Mouse (Mus musculus) CH12.LX (cell line): Measurements from ENCODE around the gene Marveld1. TPM values are rescaled to one million over a fixed set of nuclear protein-coding genes. Genes with fewer than 3 reads are reported as not detected.

Source experiments
- DNase-seq: peaks from one replicate; pipeline ENCODE4 v3.0.0-alpha.2; 2013; ENCODE audit errors: extremely low read depth
- H3K27ac ChIP-seq: 2 replicates; pipeline ENCODE4 v1.5.1; 2012; ENCODE audit warnings: low read depth, mild to moderate bottlenecking, control low read depth, moderate library complexity; ENCODE audit not compliant: insufficient read depth
- H3K27me3 ChIP-seq: replicated peaks from 2 replicates; pipeline ENCODE3; 2012; ENCODE audit warnings: inconsistent platforms
- H3K36me3 ChIP-seq, 2 experiments: replicated peaks in 1 of 2; 2 replicates each; pipeline versions ENCODE3 to v1.6.1; 2012; ENCODE audit warnings: inconsistent platforms in 1 of 2, low read length in 1 of 2, mild to moderate bottlenecking in 1 of 2, mixed read lengths in 1 of 2, moderate library complexity in 1 of 2; ENCODE audit not compliant: control insufficient read depth in 1 of 2, insufficient read depth in 1 of 2
- H3K4me1 ChIP-seq, 2 experiments: 2 replicates each; pipeline ENCODE4 v1.6.1; 2012; ENCODE audit warnings: inconsistent platforms in 1 of 2, moderate library complexity in 1 of 2; ENCODE audit not compliant: insufficient read depth in 2 of 2, control insufficient read depth in 1 of 2
- H3K4me2 ChIP-seq: 2 replicates; pipeline ENCODE4 v1.6.1; 2012; ENCODE audit warnings: low read depth, mild to moderate bottlenecking, control low read depth; ENCODE audit not compliant: poor library complexity, insufficient read depth, severe bottlenecking
- H3K4me3 ChIP-seq, 3 experiments: fragments of 150-350 bp in 1 of 3; sonication (generic) in 1 of 3; replicated peaks in 1 of 3; 2 replicates each; pipeline versions ENCODE3 to v1.5.1; 2011 to 2012; ENCODE audit warnings: low read depth in 2 of 3, low read length in 2 of 3, mild to moderate bottlenecking in 2 of 3, moderate library complexity in 2 of 3, control low read depth in 1 of 3, improper control_type of control experiment in 1 of 3, inconsistent platforms in 1 of 3, mixed read lengths in 1 of 3; ENCODE audit not compliant: poor library complexity in 1 of 3
- H3K79me2 ChIP-seq: replicated peaks from 2 replicates; pipeline ENCODE4 v1.6.1; 2012; ENCODE audit warnings: mild to moderate bottlenecking, moderate library complexity; ENCODE audit not compliant: control insufficient read depth, poor library complexity, insufficient read depth, severe bottlenecking; ENCODE audit errors: extremely low read depth
- H3K9ac ChIP-seq: 2 replicates; pipeline ENCODE4 v1.6.1; 2012; ENCODE audit warnings: low read depth, mild to moderate bottlenecking, control low read depth, moderate library complexity; ENCODE audit not compliant: insufficient read depth
- H3K9me3 ChIP-seq: replicated peaks from 2 replicates; pipeline ENCODE3; 2012; ENCODE audit warnings: low read length, inconsistent platforms, mixed read lengths
- BHLHE40 ChIP-seq: IDR thresholded peaks from 2 replicates; pipeline ENCODE4 v1.6.1; 2011; ENCODE audit warnings: mild to moderate bottlenecking, low read depth, low read length, improper control_type of control experiment
- ETS1 ChIP-seq: conservative IDR thresholded peaks from 2 replicates; pipeline ENCODE4 v1.6.1; 2012; ENCODE audit warnings: low read depth, mild to moderate bottlenecking, inconsistent platforms, low read length, improper control_type of control experiment, moderate library complexity
- GABPA ChIP-seq: IDR thresholded peaks from 2 replicates; pipeline ENCODE4 v1.6.1; 2012; ENCODE audit warnings: low read depth, low read length, improper control_type of control experiment, inconsistent platforms; ENCODE audit not compliant: insufficient replicate concordance
- JUND ChIP-seq: conservative IDR thresholded peaks from 2 replicates; pipeline ENCODE4 v1.6.1; 2011; ENCODE audit warnings: low read depth, low read length, improper control_type of control experiment
- MAZ ChIP-seq: IDR thresholded peaks from 2 replicates; pipeline ENCODE4 v1.6.1; 2012; ENCODE audit warnings: low read depth, mild to moderate bottlenecking, inconsistent platforms, low read length, improper control_type of control experiment, moderate library complexity
- MEF2A ChIP-seq: IDR thresholded peaks from 2 replicates; pipeline ENCODE4 v1.6.1; 2014; ENCODE audit warnings: low read depth, mild to moderate bottlenecking, inconsistent platforms, low read length, improper control_type of control experiment, borderline replicate concordance
- NRF1 ChIP-seq: IDR thresholded peaks from 2 replicates; pipeline ENCODE4 v1.6.1; 2014; ENCODE audit warnings: low read depth, mild to moderate bottlenecking, inconsistent platforms, low read length, improper control_type of control experiment, moderate library complexity
- PAX5 ChIP-seq: IDR thresholded peaks from 2 replicates; pipeline ENCODE4 v1.6.1; 2012; ENCODE audit warnings: low read length, inconsistent platforms, mixed read lengths
- RCOR1 ChIP-seq: conservative IDR thresholded peaks from 2 replicates; pipeline ENCODE4 v1.6.1; 2012; ENCODE audit warnings: low read depth, mild to moderate bottlenecking, inconsistent platforms, low read length, improper control_type of control experiment
- SIN3A ChIP-seq: IDR thresholded peaks from 2 replicates; pipeline ENCODE4 v1.6.1; 2012; ENCODE audit warnings: low read length, improper control_type of control experiment, inconsistent platforms
- TBP ChIP-seq: conservative IDR thresholded peaks from 2 replicates; pipeline ENCODE4 v1.6.1; 2011; ENCODE audit warnings: low read depth, low read length, improper control_type of control experiment
- ZKSCAN1 ChIP-seq: IDR thresholded peaks from 2 replicates; pipeline ENCODE4 v1.6.1; 2012; ENCODE audit warnings: low read depth, inconsistent platforms, low read length, improper control_type of control experiment, borderline replicate concordance
- ZNF384 ChIP-seq: IDR thresholded peaks from 2 replicates; pipeline ENCODE4 v1.6.1; 2012; ENCODE audit warnings: low read depth, low read length, improper control_type of control experiment, inconsistent platforms
- dilution Hi-C: fragments of 300-500 bp; cut with MboI; formaldehyde crosslinking; loops from 2 replicates; pipeline ENCODE4 v1.14.3; 2020; ENCODE audit warnings: low sequenced_read_pairs; ENCODE audit not compliant: extremely low pct_unique_long_range_greater_than_20kb, extremely low pct_ligation_motif_present
- in situ Hi-C: fragments of 300-500 bp; cut with MboI; formaldehyde crosslinking; loops from 3 replicates; pipeline ENCODE4 v1.14.3; 2019; ENCODE audit warnings: low sequenced_read_pairs, low pct_ligation_motif_present, low pct_unique_long_range_greater_than_20kb, mixed read lengths
- polyA plus RNA-seq: library from polyadenylated mRNA; unstranded; fragments of >175 nt; gene quantifications from 2 replicates; pipeline ENCODE4 v1.2.1, GENCODE M21; 2012; ENCODE audit warnings: low read depth; ENCODE audit not compliant: insufficient read length
- total RNA-seq, 2 experiments: library from RNA; depleted of rRNA; stranded (reverse); fragments of 300-350 nt in 1 of 2; fragments of >200 nt in 1 of 2; gene quantifications; 2 replicates each; pipeline ENCODE4 v1.2.3; 2012 to 2014

Marveld1 gene
- total and polyA plus RNA-seq, 3 experiments: 0.07 TPM; not detected in 2

DNA sequence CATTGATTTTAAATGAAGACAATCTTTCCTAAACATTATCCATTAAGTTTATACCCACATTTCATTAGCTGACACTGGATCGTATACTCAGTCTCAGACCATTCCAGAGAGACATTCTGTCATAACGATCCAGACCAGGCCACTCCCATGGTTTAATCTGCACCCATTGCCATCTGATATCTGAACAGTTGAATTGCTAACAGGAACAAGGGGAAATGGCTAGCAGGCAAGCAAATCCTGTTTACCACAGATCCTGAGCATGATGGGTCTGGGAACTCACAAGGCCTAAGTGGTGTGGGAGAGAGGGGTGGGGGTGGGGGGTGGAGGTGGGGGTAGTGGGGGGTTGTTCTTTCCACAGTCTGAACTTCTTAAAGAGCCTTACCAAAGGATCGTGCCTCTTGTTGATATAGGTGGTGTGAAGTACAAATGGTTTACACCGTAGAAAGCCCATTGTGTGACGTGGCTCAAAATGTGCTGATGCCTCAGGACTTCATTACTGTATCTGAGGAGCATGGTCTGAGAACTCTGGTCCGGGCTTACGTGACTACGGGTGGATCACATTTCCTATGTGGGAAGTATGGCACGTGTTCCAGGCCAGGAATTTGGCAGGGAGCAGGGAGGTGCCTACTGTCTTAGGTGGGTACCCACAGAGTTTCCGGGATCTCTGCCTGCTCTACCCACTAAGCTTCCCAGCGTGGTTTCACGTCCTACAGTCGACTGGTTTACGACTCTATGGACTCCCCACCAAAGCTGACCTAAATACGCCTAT, 8.5 kb upstream of the Marveld1 start:
- TF ChIP-seq ETS1: no peak
- no peak for TF ChIP-seq PAX5
- no peak for TF ChIP-seq ZKSCAN1
- TF ChIP-seq GABPA: no peak
- TF ChIP-seq JUND: no peak
- TF ChIP-seq SIN3A: no peak
- TF ChIP-seq NRF1: no peak
- TF ChIP-seq RCOR1: no peak
- DNase-seq: no peak
- Histone ChIP-seq H3K79me2 (no peaks in the 10 kb centered on the region), H3K9ac (no peak overlapping the region), H3K9me3 (no peaks in the 10 kb centered on the region), H3K36me3 (no peaks in the 10 kb centered on the region), H3K27me3 (no peaks in the 10 kb centered on the region), H3K4me2 (no peak overlapping the region), H3K4me1 (peaks cover 3 to 16% of the 10 kb centered on the region in 2 experiments; a peak in 2 of 4 replicates), H3K4me3 (no peak overlapping the region), H3K27ac (no peak overlapping the region)
- dilution Hi-C loops (no loop called here), in situ Hi-C loops (no loop called here)

DNA sequence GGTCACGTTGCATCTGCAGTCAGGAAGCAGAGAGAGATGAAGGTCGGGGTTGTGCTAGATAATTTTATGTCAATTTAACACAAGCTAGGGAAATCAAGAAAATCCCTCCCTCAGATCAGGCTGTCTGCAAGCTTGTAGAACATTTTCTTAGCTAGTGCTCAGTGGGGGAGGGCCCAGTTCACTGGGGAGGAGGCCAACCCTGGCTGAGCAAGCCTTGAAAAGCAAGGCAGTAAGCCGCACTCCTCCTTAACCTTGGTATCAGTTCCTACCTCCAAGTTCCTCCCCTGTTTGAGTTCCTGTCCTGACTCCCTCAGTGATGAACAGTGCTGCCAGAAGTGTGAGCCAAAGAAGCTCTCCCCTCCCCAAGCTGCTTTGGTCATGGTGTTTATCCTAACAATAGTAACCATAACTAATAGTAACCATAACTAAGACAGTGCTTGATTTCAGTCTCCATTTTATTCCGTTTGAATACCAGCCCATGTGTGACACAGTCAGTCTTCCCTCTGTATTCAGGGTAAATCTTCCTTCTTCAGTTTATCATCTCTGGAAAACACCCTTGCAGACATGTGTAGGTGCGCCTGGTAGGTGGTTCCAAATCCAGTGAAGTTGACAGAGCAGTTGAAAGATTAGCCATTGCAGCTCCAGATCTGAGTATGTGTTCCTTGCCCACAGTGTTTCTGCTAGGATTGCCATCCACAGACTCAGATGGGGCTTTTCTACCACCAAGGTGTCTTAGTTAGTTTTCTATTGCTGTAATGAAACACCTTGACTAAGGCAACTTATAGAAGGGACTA, 7.3 kb upstream of the Marveld1 start:
- Histone ChIP-seq H3K9ac (no peak overlapping the region), H3K9me3 (no peaks in the 10 kb centered on the region), H3K4me3 (no peak overlapping the region), H3K79me2 (no peaks in the 10 kb centered on the region), H3K36me3 (no peaks in the 10 kb centered on the region), H3K4me1 (peaks cover 6 to 22% of the 10 kb centered on the region in 2 experiments; a peak in 2 of 4 replicates), H3K27me3 (no peaks in the 10 kb centered on the region), H3K27ac (no peak overlapping the region), H3K4me2 (no peak overlapping the region)
- dilution Hi-C loops (no loop called here), in situ Hi-C loops (no loop called here)
- TF ChIP-seq SIN3A: no peak
- no peak for TF ChIP-seq ZNF384
- no peak for TF ChIP-seq MEF2A
- TF ChIP-seq ETS1: no peak
- TF ChIP-seq ZKSCAN1: no peak
- no peak for TF ChIP-seq TBP
- no peak for TF ChIP-seq BHLHE40
- no peak for TF ChIP-seq MAZ
- no peak for DNase-seq
